Mouse (Mus musculus) liver, adult 2 months (tissue): Measurements from ENCODE around the gene Tob2. TPM values are rescaled to one million over a fixed set of nuclear protein-coding genes. Genes with fewer than 3 reads are reported as not detected.

ENCODE experiments used
- DNase-seq: peaks from one replicate; pipeline ENCODE4 v3.0.0-alpha.2; 2011; ENCODE audit warnings: low read depth, low spot score; ENCODE audit errors: extremely low read depth
- H3K27ac ChIP-seq: fragments of 200-500 bp; replicated peaks from 2 replicates; pipeline ENCODE4 v1.5.1; 2012; ENCODE audit warnings: low read depth, mild to moderate bottlenecking, control low read depth, inconsistent platforms, low read length; ENCODE audit not compliant: insufficient read depth
- H3K27me3 ChIP-seq: fragments of 200-500 bp; 2 replicates; pipeline ENCODE4 v1.6.1; 2012; ENCODE audit warnings: mild to moderate bottlenecking, moderate library complexity, low read length, inconsistent platforms; ENCODE audit not compliant: control insufficient read depth, insufficient read depth
- H3K36me3 ChIP-seq: fragments of 200-500 bp; 2 replicates; pipeline ENCODE4 v1.6.1; 2012; ENCODE audit warnings: low read length, inconsistent platforms; ENCODE audit not compliant: control insufficient read depth, insufficient read depth
- H3K4me1 ChIP-seq: fragments of 200-500 bp; 2 replicates; pipeline ENCODE4 v1.6.1; 2011; ENCODE audit warnings: low read length; ENCODE audit not compliant: control insufficient read depth, insufficient read depth
- H3K4me3 ChIP-seq: fragments of 200-500 bp; 2 replicates; pipeline ENCODE4 v1.5.1; 2011; ENCODE audit warnings: low read depth, mild to moderate bottlenecking, control low read depth, low read length, moderate library complexity; ENCODE audit not compliant: insufficient read depth
- H3K79me2 ChIP-seq: fragments of 200-500 bp; 2 replicates; pipeline ENCODE4 v1.6.1; 2012; ENCODE audit warnings: inconsistent platforms, mild to moderate bottlenecking, low read length, moderate library complexity; ENCODE audit not compliant: control insufficient read depth, insufficient read depth
- H3K9ac ChIP-seq: fragments of 200-500 bp; 2 replicates; pipeline ENCODE4 v1.6.1; 2012; ENCODE audit warnings: low read depth, mild to moderate bottlenecking, control low read depth, inconsistent platforms, low read length
- CTCF ChIP-seq: fragments of 200-500 bp; IDR thresholded peaks from 2 replicates; pipeline ENCODE4 v1.5.1; 2011; ENCODE audit warnings: low read depth, low read length, control low read depth
- POLR2A ChIP-seq: fragments of 200-500 bp; IDR thresholded peaks from 2 replicates; pipeline ENCODE4 v1.6.1; 2011; ENCODE audit warnings: low read length, control low read depth; ENCODE audit not compliant: insufficient read depth; ENCODE audit errors: extremely low read depth
- WGBS: fragments of 180-500 bp; shearing (Covaris S2); methylation state at CpG from one replicate; pipeline ENCODE4 v1.1.7; 2018; 5-methylcytosine and 5-hydroxymethylcytosine counted together
- polyA plus RNA-seq: library from polyadenylated mRNA; depleted of rRNA; stranded (reverse); fragments of >200 nt; gene quantifications from 2 replicates; pipeline ENCODE4 v1.2.3, GENCODE M21; 2012
- total RNA-seq: library from RNA; depleted of rRNA; stranded (reverse); fragments of >200 nt; gene quantifications from 2 replicates; pipeline ENCODE4 v1.2.3, GENCODE M21; 2014

Tob2 gene
- total and polyA plus RNA-seq, 2 experiments = 15.8 to 21.6 TPM

DNA sequence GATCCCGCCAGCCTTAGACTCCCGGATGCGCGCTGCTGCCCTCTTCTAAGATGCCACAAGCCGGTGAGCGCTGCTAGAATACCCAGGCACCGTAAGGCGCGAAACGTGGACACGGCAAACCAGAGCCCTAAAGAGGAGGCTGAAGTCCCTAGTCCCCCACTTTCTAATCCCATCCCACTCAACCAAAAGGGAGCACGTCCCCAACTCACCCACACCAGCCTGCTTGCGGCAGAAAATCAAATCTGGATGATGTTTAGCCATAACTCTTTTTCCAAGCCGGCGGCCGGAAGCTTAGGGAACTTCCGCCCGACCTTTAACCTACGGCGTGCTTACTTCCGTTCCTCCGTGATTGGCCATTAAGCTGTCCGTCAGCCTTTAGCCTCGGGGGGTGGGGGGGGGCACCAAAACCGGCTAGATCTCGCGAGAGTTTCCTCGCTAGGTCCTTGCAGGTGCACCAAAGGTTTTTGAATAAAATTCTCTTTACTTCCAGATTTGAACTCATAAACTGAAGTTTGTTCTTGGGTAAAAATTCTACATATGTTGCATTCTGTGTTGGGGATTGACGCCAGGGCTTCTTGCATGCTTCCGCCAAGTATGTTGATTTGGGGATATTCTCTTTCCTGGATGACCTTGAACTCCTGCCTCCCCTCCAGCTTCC is 13.1 kb upstream of the Tob2 start, which contains the start of gene Phf5a:
TSS of gene Phf5a (minus strand) at position 308 of the 658 bp plus-strand sequence.
- DNase-seq = peak; percentile 98
- Histone ChIP-seq H3K27me3 (no peaks in the 10 kb centered on the region), H3K4me1 (peaks cover 13% of the 10 kb centered on the region), H3K4me3 (peak within 1 kb of the TSS; percentile 96), H3K36me3 (peaks cover 30% of the 10 kb centered on the region), H3K9ac (peak within 1 kb of the TSS; percentile 97), H3K79me2 (peaks cover 42% of the 10 kb centered on the region), H3K27ac (peak within 1 kb of the TSS; percentile 94)
- WGBS = under 1% methylated on average over 30 of the region's 30 CpGs
- TF ChIP-seq POLR2A (no peak), CTCF (no peak)

DNA sequence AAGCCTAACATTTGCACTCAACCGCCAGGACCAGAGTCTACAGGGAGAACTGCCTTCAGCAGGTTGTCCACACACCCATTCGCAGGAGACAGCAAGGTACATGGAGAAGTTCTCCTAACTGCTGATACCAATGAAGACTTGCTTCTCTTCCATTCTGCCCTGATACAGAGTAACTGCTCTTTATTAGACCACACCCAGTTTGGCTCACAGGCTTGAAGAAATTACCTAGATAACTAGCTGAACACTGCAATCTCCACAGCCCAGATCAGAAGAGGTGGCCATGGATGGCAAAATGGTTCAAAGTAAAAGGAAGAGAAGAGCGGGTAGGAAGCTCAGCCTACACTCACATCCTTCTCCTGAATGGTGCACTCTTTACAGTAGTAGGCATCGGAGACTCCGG is 11.4 kb upstream of the Tob2 start:
- Histone ChIP-seq H3K9ac (no peak overlapping the region), H3K4me1 (peaks cover 6% of the 10 kb centered on the region), H3K27me3 (no peaks in the 10 kb centered on the region), H3K36me3 (peaks cover 47% of the 10 kb centered on the region), H3K4me3 (no peak overlapping the region), H3K27ac (no peak overlapping the region), H3K79me2 (peaks cover 35% of the 10 kb centered on the region)
- no peak for TF ChIP-seq CTCF
- TF ChIP-seq POLR2A = no peak
- no peak for DNase-seq
- WGBS = 96% methylated on average over 5 of the region's 5 CpGs

DNA sequence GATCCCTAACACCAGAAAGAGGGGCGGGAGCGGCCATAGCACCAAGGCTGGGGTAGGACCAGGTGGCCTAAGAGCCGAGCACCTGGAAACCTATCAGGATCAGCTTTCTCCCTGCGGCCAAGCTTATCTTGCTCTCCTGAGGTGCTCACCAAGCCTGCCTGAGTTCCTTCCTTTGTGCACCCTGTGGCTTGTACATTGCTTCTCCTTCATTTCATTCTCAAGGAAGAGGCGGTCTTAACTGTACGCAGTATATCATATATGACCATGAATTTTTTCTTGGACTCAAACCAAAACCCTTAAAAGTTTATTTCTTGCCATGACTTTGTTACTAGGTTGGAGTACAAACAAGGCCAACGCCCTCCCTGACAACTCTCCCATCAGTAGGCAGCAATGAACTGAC is 5.6 kb upstream of the Tob2 start:
- TF ChIP-seq CTCF = no peak
- no peak for TF ChIP-seq POLR2A
- Histone ChIP-seq H3K27ac (no peak overlapping the region), H3K79me2 (peaks cover 2% of the 10 kb centered on the region; the same call in 1 of the 2 replicates), H3K36me3 (peaks cover 40% of the 10 kb centered on the region), H3K4me3 (no peak overlapping the region), H3K4me1 (no peaks in the 10 kb centered on the region), H3K9ac (no peak overlapping the region), H3K27me3 (no peaks in the 10 kb centered on the region)
- 97% methylated on average over 7 of the region's 7 CpGs for WGBS
- DNase-seq = no peak

DNA sequence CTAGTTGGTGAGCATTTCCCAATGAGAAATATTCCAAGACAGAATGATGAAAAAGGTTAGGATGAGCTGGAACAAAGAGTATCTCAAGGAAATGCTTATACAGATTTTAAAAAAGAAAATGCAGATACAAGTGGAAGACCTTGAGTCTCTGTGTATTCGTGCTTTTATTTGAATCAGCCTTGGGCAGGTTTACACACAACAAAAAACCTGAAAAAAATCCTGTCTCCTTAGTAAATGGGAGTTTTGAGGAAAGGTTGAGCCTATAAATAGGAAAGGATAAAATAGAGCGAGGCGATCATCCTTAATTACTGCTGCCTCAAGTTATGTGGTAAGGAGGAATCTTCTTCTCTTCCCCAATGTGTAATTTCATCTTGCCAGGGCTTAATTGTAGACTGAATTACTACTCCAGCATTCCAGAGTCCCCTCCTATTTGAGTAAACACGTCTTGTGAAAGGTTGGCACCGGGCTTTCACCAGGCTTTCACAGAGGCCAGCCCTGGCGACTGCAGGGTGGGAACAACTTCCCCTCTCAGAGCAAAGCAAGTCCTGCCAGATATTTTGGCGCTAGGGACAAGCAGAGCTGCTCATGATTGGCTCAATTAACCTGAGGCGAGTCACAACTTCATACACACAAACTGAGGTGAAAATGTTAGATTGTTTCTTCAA is 2.0 kb upstream of the Tob2 start:
- H3K4me1 ChIP-seq = no peaks in the 10 kb centered on the region
- TF ChIP-seq POLR2A (no peak), CTCF (no peak)
- peak overlapping the region; percentile 50 for H3K27ac ChIP-seq
- H3K79me2 ChIP-seq = peaks cover 16% of the 10 kb centered on the region
- no peaks in the 10 kb centered on the region for H3K27me3 ChIP-seq
- 16% methylated on average over 8 of the region's 8 CpGs for WGBS
- H3K9ac ChIP-seq = peak overlapping the region; percentile 16
- no peak overlapping the region for H3K4me3 ChIP-seq
- peaks cover 11% of the 10 kb centered on the region for H3K36me3 ChIP-seq
- peak; percentile 91 for DNase-seq

DNA sequence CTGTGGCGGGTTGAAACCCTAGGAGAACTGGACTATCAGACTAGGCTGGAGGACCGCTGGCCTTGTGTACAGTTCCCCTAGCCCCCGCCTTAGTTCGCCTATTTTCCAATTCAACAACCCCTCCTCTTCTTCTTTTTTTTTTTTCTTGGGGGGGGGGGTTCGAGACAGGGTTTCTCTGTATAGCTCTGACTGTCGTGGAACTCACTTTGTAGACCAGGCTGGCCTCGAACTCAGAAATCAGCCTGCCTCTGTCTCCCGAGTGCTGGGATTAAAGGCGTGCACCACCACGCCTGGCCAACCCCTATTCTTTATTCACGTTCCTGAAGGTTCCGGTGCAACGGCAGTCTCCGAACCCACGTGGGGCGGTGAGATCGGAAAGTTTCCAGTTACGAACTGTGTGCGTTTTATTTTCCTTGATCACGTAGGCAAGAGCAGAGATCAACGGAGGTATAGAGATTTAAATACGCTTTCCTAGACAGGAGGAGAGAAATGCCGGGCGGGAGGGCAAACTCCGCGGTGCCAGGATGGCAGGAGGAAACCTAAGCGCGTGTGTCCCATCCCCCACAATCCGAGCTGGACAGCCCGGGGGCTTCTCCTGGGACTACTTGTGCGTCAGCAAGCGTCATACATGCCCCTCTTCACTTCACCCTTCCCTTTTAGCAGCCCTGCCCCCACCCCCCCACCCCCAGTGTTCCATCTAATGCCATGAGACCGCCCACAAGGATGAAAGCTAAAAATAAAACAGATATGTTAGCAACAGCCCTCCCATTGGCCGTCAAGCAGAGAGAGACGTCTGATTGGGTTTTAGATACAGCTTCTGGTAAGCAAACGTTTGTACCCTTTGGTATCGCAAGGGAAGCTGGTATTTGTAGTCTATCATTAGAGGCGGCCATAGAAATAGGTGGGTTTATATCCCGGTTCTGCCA is 997 bp upstream of the Tob2 start:
- peak overlapping the region; percentile 89 for H3K9ac ChIP-seq
- WGBS = under 1% methylated on average over 39 of the region's 39 CpGs
- H3K79me2 ChIP-seq = peaks cover 20% of the 10 kb centered on the region
- H3K4me3 ChIP-seq = peak overlapping the region; percentile 90
- peaks cover 4% of the 10 kb centered on the region for H3K4me1 ChIP-seq
- peak overlapping the region; percentile 97 for H3K27ac ChIP-seq
- no peaks in the 10 kb centered on the region for H3K27me3 ChIP-seq
- DNase-seq = peak; percentile 98
- H3K36me3 ChIP-seq = peaks cover 2% of the 10 kb centered on the region; the same call in 1 of the 2 replicates
- 0 out of 2 replicates have a peak, but pooled peaks have one; percentile 14 for TF ChIP-seq POLR2A
- no peak for TF ChIP-seq CTCF
